Mouse (Mus musculus) thymus, postnatal 4 days (tissue): Measurements from ENCODE around the gene Gnptab.
A peak's percentile ranks its signal among the peaks of the same experiment; 100 is the strongest.
"Not testable (repeated sequence)": the region's sequence is repeated elsewhere in the genome, so short reads cannot be mapped to it uniquely, and the experiment has no call there.

Experiments used
- DNase-seq: peaks from one replicate; pipeline ENCODE4 v3.0.0; 2021

The Gnptab gene

GRCm38 (mm10) chr10:88379013-88379885, at the start of gene Gnptab, which contains the start of gene Dram1:
Gene Gnptab, plus strand, starts transcription at chr10:88379132.
Gene Dram1, minus strand, starts transcription at chr10:88379080.
- DNase-seq, result peak; percentile 93

DNA sequence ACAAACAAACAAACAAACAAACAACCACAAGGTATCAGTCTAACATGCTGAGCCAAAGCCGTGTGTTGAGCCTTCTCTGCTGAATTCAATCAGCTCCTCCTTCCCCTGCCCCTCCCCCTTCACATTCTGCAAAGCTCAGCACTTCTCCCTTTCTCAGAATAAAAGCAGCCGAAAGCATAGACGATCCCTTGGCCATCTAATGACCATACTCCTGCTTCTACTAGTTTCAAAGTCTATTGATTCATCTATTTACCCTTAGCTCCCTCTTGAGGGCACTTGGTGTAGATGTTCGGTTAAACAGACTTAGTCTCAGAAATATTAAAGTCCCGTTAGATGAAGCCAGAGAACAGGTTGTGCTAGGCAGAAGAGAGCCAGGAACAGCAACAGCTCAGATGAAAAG, 48.2 kb upstream of the Gnptab start:
- DNase-seq, result no peak

- no peak for DNase-seq
These were observed 38.3 kb upstream of the Gnptab start for GRCm38 (mm10) chr10:88340660-88341059.

DNA sequence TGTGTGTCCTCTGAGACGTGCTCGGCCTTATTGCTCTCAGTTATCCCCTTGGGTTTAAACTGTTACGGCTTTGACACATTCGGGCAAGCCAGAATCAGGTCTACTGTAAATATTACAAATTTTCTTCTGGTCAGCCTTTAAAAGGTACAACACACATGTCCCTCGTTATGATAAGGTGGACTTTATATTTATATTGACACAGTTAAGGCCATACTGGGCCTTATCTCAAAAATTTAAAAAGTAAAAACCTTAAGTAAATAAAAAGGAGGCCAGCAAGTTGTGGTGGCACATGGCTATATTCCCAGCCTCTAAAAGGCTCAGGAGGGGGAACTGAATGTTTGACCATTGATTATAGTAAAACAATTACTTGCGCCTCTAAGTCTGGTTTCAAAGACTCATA, 37.6 kb upstream of the Gnptab start:
- DNase-seq, result no peak

- DNase-seq, result no peak
These were observed 33.0 kb upstream of the Gnptab start for GRCm38 (mm10) chr10:88345899-88346401.

DNA sequence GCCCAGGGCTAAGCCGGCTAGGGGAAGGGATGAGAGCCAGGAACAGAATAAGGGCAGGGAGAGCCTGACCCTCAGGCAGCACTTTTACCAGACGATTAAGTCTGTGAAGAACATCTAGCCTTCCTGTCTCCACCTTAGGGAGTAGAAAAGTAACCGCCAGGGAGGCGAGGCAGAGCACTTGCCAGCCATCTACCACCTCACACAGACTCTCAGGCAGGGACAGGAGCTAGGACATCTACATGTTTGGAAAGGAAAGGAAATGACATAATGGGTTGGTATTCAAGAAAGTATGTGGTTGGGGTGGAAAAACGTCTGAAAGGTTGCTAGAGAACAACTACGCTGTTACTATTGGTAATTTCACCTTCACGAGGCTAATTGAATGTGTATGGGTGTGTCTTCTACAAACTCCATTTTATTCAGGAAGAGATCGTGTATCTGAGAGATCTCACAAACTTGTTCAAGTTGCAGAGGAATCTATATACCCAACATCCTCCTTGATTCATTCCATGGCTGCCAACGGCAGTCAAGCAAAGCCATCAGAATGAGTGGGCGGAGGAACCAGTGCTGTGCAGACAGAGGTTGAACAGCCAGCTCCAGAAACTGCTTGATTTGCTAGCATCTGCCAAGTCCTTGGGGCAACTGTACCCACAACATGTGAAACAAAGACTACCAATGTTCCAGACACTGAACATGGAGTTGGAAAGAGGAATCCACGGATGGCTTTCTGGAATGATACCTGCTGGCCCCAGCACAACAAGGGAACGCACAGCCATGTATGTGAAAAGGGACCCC, 32.3 kb upstream of the Gnptab start:
- no peak for DNase-seq

GRCm38 (mm10) chr10:88349800-88350199, 29.1 kb upstream of the Gnptab start:
- DNase-seq, result no peak

DNA sequence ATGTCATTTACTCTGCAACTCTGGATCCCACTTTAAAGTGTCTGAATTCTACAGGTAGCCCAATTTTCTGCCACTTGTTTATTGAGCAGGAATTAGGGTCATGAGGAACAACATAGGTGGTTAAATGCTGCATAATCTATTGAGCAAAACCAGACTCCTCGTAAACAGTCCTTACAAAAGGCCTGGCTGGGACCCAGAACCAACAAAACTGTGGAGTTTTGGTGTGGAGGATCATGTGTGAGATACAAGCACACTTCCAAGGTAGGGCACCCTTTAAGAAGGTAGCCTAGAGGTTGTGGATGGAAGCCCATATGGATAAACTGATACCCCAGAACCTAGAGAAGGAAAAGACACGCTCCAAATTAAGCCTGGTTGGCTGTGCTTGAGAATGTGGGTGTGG, 28.2 kb upstream of the Gnptab start:
- no peak for DNase-seq

- no peak for DNase-seq
These were observed 27.4 kb upstream of the Gnptab start for GRCm38 (mm10) chr10:88351411-88352103.

GRCm38 (mm10) chr10:88352549-88352948, 26.4 kb upstream of the Gnptab start:
- no peak for DNase-seq

- DNase-seq, result no peak
These were observed 24.3 kb upstream of the Gnptab start for GRCm38 (mm10) chr10:88354599-88354998.

GRCm38 (mm10) chr10:88356114-88356982, 22.6 kb upstream of the Gnptab start:
- DNase-seq, result peak; percentile 9

DNA sequence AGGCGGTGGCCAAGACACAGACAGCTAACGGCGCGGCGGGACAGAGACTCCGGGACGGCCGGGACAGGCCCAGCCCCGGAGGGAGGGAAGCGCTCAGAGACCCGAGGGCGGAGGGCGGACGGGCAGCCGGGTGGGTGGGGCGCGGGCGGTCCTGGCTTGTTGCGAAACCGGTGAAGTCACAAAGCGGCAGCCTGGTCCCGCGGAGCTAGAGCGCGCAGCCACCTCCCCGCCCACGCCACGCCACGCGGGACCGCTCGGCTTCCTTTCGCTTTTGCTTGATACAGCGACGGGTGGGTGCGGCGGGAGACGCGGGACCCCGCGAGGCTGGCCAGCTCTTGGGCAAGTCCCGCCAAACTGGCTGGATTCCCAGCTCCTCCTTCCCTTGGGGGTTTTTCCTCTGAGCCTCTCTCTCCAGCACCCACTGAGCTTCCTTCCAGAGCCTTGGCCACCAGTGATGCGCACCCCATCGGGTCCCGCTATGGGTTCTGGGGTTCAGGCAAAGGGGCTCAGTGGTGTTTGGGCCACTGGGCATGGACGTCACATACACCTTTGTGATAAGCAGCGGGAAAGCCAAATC, 21.9 kb upstream of the Gnptab start:
- peak; percentile 72 for DNase-seq

- no peak for DNase-seq
These were observed 16.7 kb upstream of the Gnptab start for GRCm38 (mm10) chr10:88362218-88362617.

DNA sequence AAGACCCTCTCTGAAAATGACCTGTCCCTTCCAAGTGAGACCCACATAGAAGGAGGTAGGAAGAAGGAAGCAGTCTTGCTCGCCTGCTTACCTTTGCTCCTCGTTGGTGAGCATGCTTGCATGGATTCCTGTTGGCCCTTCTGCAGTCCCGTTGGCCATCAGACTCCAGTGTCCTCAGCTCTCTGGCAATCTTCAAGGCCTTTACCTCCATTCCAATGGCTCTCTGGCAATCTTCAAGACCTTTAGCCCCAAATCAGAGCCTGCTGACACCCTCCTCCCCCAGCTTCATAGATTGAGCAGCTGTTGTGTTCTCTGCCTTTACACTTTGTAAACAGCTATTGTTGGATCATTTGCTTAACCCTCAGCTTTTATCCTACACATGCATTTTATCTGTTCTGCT, 14.7 kb upstream of the Gnptab start:
- DNase-seq, result no peak

DNA sequence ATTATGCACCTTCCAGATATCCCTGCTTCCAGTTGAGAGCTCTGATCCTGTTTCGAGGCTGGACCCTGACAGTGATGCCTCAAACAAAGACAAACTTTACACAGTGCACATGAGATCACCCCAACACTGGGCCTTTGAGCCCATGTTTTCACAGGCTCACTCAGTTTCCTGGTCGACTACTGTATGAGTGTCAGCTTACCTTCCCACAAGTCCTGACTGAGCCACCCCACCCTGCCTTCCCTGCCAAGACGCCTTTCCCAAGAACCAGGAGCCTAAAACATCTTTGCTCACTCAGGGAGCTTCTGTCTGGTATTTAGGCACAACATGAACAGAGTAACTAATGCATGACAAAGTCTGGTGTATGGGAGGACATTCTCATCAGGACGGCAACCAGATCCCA, 9.7 kb upstream of the Gnptab start:
- DNase-seq, result no peak

DNA sequence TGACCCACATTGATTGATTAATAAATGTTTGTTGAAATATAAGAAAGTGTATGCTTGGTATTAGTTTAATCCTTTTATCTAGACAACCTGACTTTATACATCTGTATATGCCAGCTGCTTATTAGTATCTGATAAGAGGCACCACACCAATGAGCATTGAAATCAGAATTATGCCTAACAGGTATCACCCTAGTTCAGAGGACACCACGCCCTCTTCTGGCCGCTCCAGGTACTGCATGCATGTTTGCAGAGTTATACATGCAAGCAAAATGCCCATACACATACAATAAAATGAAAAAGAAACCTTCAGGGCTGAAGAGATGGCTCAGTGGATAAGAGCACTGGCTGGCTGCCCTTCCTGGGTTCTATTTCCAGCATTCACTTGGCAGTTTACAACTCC, 7.1 kb upstream of the Gnptab start:
- peak; percentile 73 for DNase-seq

DNA sequence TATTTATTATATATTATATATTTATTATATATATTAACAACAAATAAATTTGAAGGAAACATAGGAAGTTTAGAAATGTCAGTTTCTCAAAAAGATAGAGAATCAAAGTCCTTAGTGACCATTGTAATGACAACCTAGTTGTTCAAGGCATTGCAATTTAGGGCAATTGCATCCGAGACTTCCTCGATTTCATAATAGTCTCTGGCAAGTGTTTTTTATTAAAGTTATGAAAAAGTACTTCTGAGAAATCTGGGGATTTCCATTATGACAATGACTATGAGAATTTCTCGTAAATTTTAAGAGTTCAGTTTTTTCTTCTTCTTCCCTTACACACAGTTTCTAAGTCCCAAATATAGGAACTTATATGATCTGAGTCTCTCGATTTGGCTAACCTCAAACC, 6.5 kb upstream of the Gnptab start:
- DNase-seq, result no peak

DNA sequence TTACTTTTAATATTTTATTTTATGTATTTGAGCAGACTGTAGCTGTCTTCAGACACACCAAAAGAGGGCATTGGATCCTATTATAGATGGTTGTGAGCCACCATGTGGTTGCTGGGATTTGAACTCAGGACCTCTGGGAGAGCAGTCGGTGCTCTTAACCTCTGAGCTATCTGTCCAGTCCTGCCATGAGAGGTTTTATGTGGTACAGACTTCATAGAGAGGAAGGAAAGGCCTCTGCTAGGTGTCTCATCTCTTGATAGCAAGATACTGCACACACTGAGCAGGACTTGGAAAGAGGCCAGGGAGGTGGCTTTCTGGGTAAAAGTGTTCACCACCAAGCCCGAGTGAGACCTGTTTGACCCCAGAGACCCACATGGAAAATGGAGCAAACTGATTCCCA, 6.0 kb upstream of the Gnptab start:
- DNase-seq, result not testable (repeated sequence)

- no peak for DNase-seq
These were observed 3.9 kb upstream of the Gnptab start for GRCm38 (mm10) chr10:88374984-88375383.

- DNase-seq, result peak; percentile 90
These were observed 2.2 kb upstream of the Gnptab start for GRCm38 (mm10) chr10:88376770-88377169.

- DNase-seq, result no peak
These were observed 1.3 kb upstream of the Gnptab start for GRCm38 (mm10) chr10:88377666-88378065.
